Mouse (Mus musculus) thymus, postnatal 10 days (tissue): ENCODE results near the gene Hapln4.
"Not testable (repeated sequence)": the region's sequence is repeated elsewhere in the genome, so short reads cannot be mapped to it uniquely, and the experiment has no call there.

ENCODE experiments used
- DNase-seq, 2 experiments: peaks; one replicate each; pipeline ENCODE4 v3.0.0; 2021; ENCODE audit warnings: low spot score in 2 of 2

Hapln4 gene

GRCm38 (mm10) chr8:70083285-70083684 is at the start of gene Hapln4:
TSS of gene Hapln4 (plus strand) at chr8:70083457.
- DNase-seq, result no peak

GRCm38 (mm10) chr8:70037994-70038393 is 45.3 kb upstream of the Hapln4 start:
- DNase-seq, result no peak

- peak; percentile 44 to 58 for DNase-seq
Observed at GRCm38 (mm10) chr8:70041885-70042546, 41.2 kb upstream of the Hapln4 start.

- DNase-seq, result peak; percentile 95 to 97
Observed at GRCm38 (mm10) chr8:70042583-70043455, 40.4 kb upstream of the Hapln4 start, which contains the start of the genes Mau2 and Sugp1. TSS of gene Mau2 (minus strand) at chr8:70042734. TSS of gene Sugp1 (plus strand) at chr8:70042813.

- DNase-seq, result no peak
Observed at GRCm38 (mm10) chr8:70043996-70044395, 39.3 kb upstream of the Hapln4 start.

- DNase-seq, result no peak
Observed at GRCm38 (mm10) chr8:70049662-70050061, 33.6 kb upstream of the Hapln4 start.

- not testable (repeated sequence) for DNase-seq
Observed at GRCm38 (mm10) chr8:70050434-70050833, 32.8 kb upstream of the Hapln4 start.

- no peak for DNase-seq
Observed at GRCm38 (mm10) chr8:70057721-70058120, 25.5 kb upstream of the Hapln4 start.

GRCm38 (mm10) chr8:70071836-70072440 is 11.3 kb upstream of the Hapln4 start:
- DNase-seq, result no peak

GRCm38 (mm10) chr8:70072441-70073069 is 10.7 kb upstream of the Hapln4 start, which contains the start of gene Tm6sf2:
TSS of gene Tm6sf2 (plus strand) at chr8:70072924.
- no peak for DNase-seq

GRCm38 (mm10) chr8:70073120-70073519 is 10.1 kb upstream of the Hapln4 start:
- DNase-seq, result no peak

GRCm38 (mm10) chr8:70073682-70074081 is 9.6 kb upstream of the Hapln4 start:
- DNase-seq, result no peak

- no peak for DNase-seq
Observed at GRCm38 (mm10) chr8:70081976-70082375, 1.3 kb upstream of the Hapln4 start.

- DNase-seq, result no peak
Observed at GRCm38 (mm10) chr8:70084191-70085065, 1.2 kb downstream of the Hapln4 start.

GRCm38 (mm10) chr8:70086151-70086550 is 2.9 kb downstream of the Hapln4 start:
- no peak for DNase-seq

- DNase-seq, result no peak
Observed at GRCm38 (mm10) chr8:70087237-70087636, 4.0 kb downstream of the Hapln4 start.

- DNase-seq, result no peak
Observed at GRCm38 (mm10) chr8:70087836-70088650, 4.8 kb downstream of the Hapln4 start.

- no peak for DNase-seq
Observed at GRCm38 (mm10) chr8:70089296-70089960, 6.2 kb downstream of the Hapln4 start.

GRCm38 (mm10) chr8:70092786-70093185 is 9.5 kb downstream of the Hapln4 start:
- DNase-seq, result no peak
